Mouse (Mus musculus) CD8-positive naive resting alpha-beta T cell, adult 2 months (primary cell): Measurements from ENCODE around the gene Prdx1.
A peak's percentile ranks its signal among the peaks of the same experiment; 100 is the strongest.
"Not testable (repeated sequence)": the region's sequence is repeated elsewhere in the genome, so short reads cannot be mapped to it uniquely, and the experiment has no call there.

Experiments
- DNase-seq, 2 experiments: peaks; one replicate each; pipeline ENCODE4 v3.0.0; 2022; ENCODE audit warnings: low read depth in 2 of 2, low spot score in 2 of 2

Gene Prdx1

DNA sequence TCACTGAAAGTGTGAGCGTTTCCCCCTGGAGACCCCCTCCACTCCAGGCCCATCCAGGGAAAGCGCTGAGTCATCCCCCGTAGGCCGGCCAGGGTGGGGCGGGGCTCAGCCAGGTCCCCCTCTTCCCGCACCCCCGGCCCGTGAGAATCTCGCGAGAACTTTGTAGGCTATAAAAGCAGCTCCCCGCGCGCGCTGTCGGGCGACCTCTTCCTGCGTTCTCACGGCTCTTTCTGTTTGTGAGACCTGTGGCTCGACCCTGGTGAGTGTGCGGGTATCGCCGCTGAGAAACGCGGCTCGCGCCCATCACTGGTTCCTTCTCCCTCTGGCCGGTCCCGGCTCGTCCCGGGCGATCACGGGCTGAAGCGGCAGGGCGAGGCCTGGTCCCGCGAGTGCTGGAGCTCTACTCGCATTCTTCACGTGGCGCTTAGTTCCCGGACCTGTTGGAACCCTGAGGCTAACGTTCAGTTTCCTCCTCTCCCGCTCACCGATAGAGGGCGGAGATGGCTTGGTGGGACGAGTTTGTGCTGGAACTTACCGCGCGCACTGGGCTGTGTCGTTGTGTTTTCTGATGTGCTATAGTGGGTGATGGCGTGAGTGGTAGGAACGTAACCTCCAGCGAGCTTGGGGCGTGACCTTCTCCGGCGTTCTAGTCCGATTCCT is at the start of gene Prdx1:
Gene Prdx1, plus strand, starts transcription at position 143 of the 660 bp plus-strand sequence.
- peak; percentile 98 for DNase-seq

DNA sequence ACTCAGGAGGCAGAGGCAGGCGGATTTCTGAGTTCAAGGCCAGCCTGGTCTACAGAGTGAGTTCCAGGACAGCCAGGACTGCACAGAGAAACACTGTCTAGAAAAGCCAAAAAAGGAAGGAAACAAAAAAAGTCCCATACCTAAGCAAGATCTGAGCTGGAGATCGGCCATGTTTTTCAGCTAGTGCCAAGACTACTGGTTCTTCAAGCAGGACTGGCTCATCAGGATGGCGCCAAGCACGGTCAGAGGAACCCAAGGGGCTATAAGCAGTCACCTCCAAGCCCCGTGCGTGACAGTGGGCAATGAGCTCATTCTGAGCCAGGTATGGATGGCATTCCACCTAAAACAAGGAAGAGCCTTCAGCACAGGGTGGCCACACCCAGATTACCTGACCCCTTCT is 46.5 kb upstream of the Prdx1 start:
- no peak for DNase-seq

DNA sequence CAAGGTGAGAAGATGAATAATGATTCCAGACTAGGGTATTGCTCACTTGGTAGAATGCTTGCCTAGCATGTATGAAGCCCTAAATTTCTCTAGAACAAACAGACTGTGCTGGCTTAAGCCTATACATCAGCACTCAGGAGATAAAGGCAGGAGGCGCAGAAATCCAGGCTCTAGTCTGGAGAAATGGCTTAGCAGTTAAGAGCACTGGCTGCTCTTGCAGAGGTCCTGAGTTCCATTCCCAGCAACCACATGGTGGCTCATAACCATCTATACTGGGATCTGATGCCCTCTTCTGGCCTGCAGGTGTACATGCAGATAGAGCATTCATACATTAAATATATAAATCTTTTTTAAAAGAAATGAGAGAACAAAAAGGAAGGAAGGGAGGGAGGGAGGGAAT is 43.3 kb upstream of the Prdx1 start:
- no peak for DNase-seq

DNA sequence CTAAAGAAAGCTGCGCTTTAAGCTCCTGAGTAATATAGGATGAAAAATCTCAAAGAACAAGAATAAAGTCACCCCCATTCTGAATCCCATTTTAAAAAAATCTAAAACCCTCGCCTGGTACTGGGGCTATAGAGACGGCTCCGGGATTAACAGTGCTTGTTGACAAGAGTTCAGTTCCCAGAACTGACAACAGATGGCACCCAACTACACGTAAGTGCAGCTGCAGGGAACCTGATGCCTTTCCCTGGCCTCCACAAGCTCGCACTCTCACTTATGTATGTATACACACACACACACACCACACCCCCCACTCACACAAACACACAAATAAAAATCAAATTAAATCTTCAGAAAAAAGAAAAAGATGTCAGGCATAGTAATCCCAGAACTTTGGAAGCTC is 41.0 kb upstream of the Prdx1 start:
- peak in 1 of 2 experiments; percentile 8 for DNase-seq

DNA sequence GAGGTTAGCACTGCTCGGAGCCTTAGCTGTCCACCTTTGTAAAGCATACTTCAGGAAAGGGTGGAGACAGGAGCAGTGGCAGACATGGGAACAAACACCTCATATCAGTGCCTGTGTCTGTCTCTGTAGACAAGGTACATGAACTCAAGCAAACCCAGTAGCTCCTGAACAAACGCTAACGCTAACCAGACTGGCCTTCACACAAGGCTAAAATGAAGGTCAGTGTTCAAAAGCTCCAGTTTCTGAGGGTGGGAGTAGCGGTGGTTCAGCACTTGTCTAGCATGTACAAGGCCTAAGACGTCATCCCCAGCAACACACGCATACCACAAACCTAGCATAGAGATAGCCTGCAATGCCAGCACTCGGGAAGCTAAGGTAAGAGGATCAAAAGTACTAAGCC is 39.7 kb upstream of the Prdx1 start:
- no peak for DNase-seq

GRCm38 (mm10) chr4:116649411-116649810 is 35.9 kb upstream of the Prdx1 start:
- no peak for DNase-seq

DNA sequence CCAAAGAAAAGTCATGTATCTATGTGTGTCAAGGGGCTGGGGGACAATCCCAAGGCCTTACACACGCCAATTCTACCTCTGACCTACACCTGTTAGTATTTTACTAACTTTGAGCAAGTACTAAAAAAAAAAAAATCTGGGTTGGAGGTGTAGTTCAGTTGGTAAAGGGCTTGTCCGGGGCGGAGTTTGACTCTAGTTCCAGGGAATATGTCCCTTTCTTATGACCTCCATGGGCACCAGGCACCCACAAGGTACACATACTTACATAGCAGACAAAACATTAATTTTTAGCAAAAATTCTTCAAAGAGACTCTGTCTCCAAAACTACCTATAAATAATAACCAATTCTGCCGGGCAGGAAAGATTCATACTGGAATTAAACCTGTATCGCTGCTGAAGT is 35.0 kb upstream of the Prdx1 start:
- DNase-seq: no peak

DNA sequence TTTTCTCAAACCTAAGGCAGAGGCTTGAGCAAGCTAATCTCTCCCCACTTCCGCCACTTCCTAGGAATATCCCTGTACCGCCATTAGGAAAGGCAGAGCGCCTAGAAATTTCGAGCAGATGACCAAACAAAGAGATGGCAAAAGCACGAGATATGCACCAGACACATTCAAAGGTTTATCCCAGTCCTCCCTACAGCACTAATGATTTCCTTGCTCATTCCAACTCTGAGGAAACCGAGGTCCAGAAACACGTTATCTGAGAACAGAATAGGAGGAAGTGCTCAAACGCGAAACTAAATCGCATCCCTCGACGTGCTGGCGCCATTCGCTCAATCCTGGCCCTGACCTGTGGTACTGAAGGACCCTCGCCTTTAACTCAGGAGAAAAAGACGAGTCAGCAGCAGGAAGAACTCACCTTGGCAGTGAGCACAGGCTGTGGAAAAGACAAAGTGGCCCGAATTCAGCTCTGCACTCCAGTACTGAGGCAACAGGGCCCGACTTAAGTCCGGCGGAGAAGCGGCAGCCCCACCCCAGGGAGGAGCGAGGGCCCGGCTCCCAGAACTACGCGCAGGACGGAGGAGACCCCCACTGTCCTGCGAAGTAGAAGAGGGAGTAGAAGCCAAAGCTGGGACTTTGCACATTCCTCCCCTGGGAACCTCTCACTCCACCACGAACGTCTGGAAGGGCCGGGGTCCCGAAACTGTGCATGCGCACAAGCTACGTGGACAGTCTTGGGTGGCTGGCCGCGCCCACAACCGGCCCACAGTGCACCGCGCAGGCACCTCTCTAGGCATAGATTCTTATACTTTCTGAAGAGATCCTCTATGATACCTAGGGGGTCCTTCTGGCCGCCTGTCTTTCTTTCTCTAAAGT is 34.2 kb upstream of the Prdx1 start, which contains the start of gene Akr1a1:
Gene Akr1a1, minus strand, starts transcription at position 757 of the 873 bp plus-strand sequence.
- peak; percentile 68 to 74 for DNase-seq

- DNase-seq: no peak
Measured at GRCm38 (mm10) chr4:116651797-116652135, 33.6 kb upstream of the Prdx1 start.

DNA sequence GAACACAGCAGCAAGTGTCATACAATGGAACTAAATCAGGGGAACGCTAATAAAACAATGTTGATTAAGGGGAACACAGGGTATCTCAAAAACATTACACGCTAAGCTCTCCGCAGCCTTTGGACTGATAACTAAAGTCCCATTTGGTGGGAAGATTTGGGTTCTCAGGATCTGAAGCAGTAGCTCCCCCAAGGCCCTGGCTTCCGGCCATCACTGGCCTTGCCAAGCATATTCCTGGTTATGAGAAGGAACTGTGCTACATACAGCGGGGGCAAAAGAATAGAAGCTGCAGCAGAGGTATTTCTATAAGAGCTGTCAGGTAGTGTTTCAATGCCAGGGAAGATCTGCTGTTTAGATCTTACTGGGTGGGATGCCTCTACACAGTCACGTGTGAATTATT is 32.1 kb upstream of the Prdx1 start:
- no peak for DNase-seq

DNA sequence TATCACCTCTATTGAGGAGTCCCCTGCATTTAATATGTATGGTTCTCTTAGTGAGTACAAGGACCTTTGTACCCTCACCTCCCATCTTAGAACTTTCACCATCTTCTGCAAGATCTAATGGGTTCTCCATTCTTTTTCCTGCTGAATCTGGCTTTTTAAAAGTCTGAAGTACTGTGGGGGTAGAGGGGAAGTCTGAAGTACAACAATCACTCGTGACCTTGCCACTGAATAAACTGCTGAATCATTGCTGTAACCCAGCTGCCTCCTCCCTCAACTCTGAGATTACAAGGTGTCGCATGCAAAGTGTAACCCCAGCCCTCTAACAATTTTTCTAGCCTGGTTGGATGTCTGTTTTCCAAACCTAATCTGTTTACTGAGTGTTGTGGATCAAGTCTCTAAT is 30.2 kb upstream of the Prdx1 start:
- no peak for DNase-seq

GRCm38 (mm10) chr4:116655658-116656057 is 29.7 kb upstream of the Prdx1 start:
- DNase-seq: no peak

- no peak for DNase-seq
Measured at GRCm38 (mm10) chr4:116657971-116658370, 27.4 kb upstream of the Prdx1 start.

DNA sequence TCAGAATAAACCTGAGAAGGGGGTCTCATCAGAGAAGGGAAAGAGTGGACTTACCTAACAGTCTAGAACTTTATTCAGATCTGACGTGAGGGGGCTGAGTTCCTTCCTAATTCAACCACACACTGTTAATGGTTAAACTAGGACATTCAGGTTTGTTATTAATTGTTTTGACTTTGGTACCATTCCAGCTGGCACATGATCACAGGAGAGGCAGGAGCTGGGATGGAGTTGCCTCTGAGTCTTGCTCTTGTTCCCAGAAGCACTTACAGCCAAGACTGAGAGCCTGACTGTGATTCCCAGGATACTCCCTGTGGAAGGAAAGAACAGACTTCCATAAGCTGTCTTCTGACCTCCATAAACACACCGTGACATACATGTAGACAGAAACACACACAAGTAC is 25.9 kb upstream of the Prdx1 start:
- no peak for DNase-seq

DNA sequence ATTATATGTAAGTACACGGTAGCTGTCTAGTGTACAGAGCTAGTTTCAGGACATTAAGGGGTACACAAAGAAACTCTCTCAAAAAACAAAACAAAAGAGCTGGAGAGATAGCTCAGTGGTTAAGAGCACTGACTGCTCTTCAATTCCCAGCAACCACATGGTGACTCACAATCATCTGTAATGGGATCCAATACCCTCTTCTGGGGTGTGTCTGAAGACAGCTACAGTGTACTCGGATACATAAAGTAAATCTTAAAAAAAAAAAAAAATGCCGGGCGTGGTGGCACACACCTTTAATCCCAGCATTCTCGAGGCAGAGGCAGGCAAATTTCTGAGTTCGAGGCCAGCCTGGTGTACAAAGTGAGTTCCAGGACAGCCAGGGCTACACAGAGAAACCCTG is 25.4 kb upstream of the Prdx1 start:
- not testable (repeated sequence) for DNase-seq

GRCm38 (mm10) chr4:116660829-116661228 is 24.5 kb upstream of the Prdx1 start:
- DNase-seq: no peak

DNA sequence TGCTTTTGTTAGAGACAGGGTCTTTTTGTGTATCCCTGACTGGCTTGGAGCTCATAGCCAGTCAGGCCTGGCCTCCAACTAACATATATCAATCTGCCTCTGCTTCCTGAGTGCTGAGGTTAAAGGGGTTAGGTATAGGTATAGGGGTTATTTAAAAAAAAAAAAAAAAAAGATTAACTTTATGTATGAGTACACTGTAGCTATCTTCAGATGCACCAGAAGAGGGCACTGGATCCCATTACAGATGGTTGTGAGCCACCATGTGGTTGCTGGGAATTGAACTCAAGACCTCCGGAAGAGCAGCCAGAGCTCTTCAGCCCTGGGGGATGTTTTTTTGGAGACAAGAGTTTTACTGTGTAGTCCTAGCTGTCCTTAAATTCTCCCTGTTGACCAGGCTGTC is 23.3 kb upstream of the Prdx1 start:
- DNase-seq: no peak

GRCm38 (mm10) chr4:116666625-116667024 is 18.7 kb upstream of the Prdx1 start:
- no peak for DNase-seq

DNA sequence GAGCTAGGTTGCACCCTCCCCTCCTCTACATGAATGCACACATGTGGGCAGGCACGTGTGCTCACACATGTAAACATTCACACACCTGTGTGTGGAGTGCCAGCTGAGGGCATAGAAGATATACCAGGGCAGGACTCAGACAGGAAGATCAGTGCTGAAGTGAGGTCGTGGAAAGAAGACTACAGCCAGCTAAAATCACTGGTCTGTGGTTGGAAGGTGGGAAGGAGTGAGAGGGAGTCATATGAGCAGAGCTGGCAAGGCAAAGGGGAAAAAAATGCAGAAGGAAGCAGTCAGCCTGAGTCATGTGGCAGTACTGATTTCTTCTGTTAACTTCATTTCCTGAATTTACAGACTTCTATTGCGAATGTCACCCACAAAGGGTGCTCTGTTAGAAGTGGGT is 17.2 kb upstream of the Prdx1 start:
- DNase-seq: no peak

GRCm38 (mm10) chr4:116669291-116669690 is 16.1 kb upstream of the Prdx1 start:
- DNase-seq: peak in 1 of 2 experiments; percentile 11

DNA sequence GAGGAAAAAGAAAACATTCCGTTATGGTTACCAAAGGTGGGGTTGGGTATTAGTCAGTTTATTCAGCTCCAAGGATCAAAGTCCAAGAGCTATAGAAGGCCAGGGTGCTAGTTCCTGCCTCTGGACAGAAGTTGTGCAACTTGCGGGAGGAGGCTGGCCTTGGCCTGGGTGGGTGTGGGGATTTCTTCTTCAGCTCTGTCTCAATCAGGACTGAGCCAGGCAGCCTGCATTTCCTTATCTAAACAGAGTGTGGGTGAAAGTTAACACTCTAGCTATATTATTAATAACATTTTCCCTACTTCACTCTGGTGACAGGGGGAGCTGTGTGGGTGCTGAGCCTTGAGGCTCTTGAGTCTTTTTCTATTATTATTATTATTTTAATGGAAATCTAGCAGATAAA is 12.6 kb upstream of the Prdx1 start:
- no peak for DNase-seq

- DNase-seq: not testable (repeated sequence)
Measured at GRCm38 (mm10) chr4:116674761-116675160, 10.6 kb upstream of the Prdx1 start.

GRCm38 (mm10) chr4:116676027-116676426 is 9.3 kb upstream of the Prdx1 start:
- no peak for DNase-seq
